Mouse (Mus musculus) hindbrain, embryonic 12.5 days (tissue): ENCODE measurements around the gene Rorb. TPM values are rescaled to one million over a fixed set of nuclear protein-coding genes. Genes with fewer than 3 reads are reported as not detected.
A peak's percentile ranks its signal among the peaks of the same experiment; 100 is the strongest.

Experiments
- ATAC-seq: fragments of 200-750 bp; cut with Nextera tagmentation; 2 replicates; pipeline ENCODE4 v1.8.0; 2017; ENCODE audit warnings: moderate TSS enrichment; ENCODE audit not compliant: low FRiP score
- H3K27ac ChIP-seq: fragments of 300-500 bp; sonication (generic); 2 replicates; pipeline ENCODE4 v1.5.1; 2016; ENCODE audit warnings: mild to moderate bottlenecking
- H3K27me3 ChIP-seq: fragments of 300-500 bp; sonication (generic); 2 replicates; pipeline ENCODE4 v1.6.1; 2016; ENCODE audit warnings: mild to moderate bottlenecking
- H3K36me3 ChIP-seq: fragments of 300-500 bp; sonication (generic); 2 replicates; pipeline ENCODE4 v1.6.1; 2016; ENCODE audit warnings: mild to moderate bottlenecking
- H3K4me1 ChIP-seq: fragments of 300-500 bp; sonication (generic); 2 replicates; pipeline ENCODE4 v1.6.1; 2016
- H3K4me2 ChIP-seq: fragments of 300-500 bp; sonication (generic); replicated peaks from 2 replicates; pipeline ENCODE4 v1.6.1; 2016; ENCODE audit warnings: mild to moderate bottlenecking
- H3K4me3 ChIP-seq: fragments of 300-500 bp; sonication (generic); 2 replicates; pipeline ENCODE4 v1.5.1; 2016; ENCODE audit warnings: mild to moderate bottlenecking
- H3K9ac ChIP-seq: fragments of 300-500 bp; sonication (generic); 2 replicates; pipeline ENCODE4 v1.6.1; 2016; ENCODE audit warnings: mild to moderate bottlenecking, moderate library complexity
- H3K9me3 ChIP-seq: fragments of 300-500 bp; sonication (generic); replicated peaks from 2 replicates; pipeline ENCODE4 v1.6.1; 2016; ENCODE audit warnings: mild to moderate bottlenecking
- WGBS: fragments of 180-500 bp; shearing (Covaris S2); methylation state at CpG from one replicate; pipeline ENCODE4 v1.1.7; 2016; 5-methylcytosine and 5-hydroxymethylcytosine counted together
- polyA plus RNA-seq: library from polyadenylated mRNA; unstranded; fragments of >200 nt; fragmentation: Nextera tagmentation; extraction: Ambion mirVana; gene quantifications from 2 replicates; pipeline ENCODE4 v1.2.1, GENCODE M21; 2016

The Rorb gene
- polyA plus RNA-seq, 1 experiment from 2014 or later: 4.1 TPM

DNA sequence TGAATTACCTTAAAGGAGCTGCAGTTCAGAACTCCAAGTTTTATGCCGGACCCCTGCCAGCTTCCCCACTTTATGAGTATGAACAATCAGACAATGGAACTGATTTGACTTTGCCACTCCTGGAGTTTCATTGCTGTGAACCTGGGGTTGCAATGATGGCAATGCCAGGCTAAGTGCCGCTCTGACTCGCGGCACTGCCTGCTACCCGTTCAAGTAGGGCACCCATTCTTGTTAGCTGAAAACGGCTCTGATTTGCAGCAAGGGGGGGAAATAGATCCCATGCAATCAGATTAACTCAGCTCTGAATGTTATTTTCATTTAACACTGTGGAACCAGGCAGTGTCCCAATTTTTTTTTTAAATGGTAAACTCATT, 208.3 kb downstream of the Rorb start:
- WGBS: 81% methylated on average over 6 of the region's 6 CpGs
- no peak overlapping the region for H3K4me2 ChIP-seq
- no peaks in the 10 kb centered on the region for H3K36me3 ChIP-seq
- H3K27ac ChIP-seq: no peak overlapping the region
- H3K4me3 ChIP-seq: no peak overlapping the region
- H3K27me3 ChIP-seq: no peaks in the 10 kb centered on the region
- no peak for ATAC-seq
- no peak overlapping the region for H3K9ac ChIP-seq
- H3K9me3 ChIP-seq: no peaks in the 10 kb centered on the region
- 0 out of 2 replicates have a peak, but pooled peaks cover 2% of the 10 kb centered on the region for H3K4me1 ChIP-seq

DNA sequence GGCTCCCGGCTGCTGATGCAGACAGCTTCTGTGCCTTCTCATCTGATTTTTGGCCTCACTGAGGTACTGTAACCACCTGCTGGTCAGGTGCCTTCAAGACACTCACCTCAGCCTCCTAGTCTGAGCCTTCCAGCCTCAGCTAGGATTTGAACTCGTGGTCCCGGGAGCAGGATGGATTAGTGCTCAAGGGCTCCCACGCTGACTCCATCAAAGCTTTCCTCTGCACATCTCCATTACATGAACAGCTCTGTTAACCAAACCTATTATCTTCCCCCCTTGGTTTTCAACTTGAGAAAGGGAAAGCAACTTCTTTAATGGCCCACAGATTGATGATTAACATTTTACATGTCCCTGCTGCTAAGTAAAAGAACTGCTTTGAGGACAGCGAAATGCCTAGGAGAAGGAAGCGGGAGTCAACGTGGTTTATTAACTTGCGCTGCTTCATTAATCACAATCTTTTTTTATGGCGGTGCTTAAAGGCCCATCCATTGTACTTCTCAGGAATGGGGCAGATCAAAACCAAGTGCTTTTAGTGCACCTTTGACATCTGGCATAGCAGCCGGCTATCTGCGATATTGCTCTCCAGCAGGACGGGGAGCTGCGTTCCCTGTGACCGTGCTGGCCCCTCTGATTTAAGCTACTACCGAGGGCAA, 208.8 kb downstream of the Rorb start:
- Histone ChIP-seq H3K27ac (no peak overlapping the region), H3K4me3 (no peak overlapping the region), H3K9me3 (no peaks in the 10 kb centered on the region), H3K9ac (no peak overlapping the region), H3K27me3 (no peaks in the 10 kb centered on the region), H3K36me3 (no peaks in the 10 kb centered on the region), H3K4me1 (0 out of 2 replicates have a peak, but pooled peaks cover 2% of the 10 kb centered on the region), H3K4me2 (no peak overlapping the region)
- WGBS: 65% methylated on average over 15 of the region's 15 CpGs
- ATAC-seq: no peak

DNA sequence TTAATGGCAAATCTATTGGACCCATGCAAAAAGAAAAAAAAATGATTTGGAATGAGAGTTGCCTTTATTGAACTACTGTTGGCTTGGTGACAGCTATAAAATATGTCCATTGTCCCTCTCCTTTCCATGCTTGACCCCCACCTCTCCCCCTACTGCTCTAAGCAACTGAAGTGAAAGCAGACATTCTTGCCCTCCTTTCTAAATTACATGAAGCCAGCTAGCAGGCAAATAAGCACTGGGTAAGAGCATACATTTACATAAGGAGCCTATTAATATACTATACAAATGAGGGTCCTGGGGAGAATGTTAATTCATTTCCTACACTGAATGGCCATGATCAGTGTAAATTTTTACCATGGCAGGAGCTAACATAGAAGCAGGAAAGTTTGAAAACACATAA, 212.8 kb downstream of the Rorb start:
- no peaks in the 10 kb centered on the region for H3K9me3 ChIP-seq
- no peak overlapping the region for H3K4me3 ChIP-seq
- ATAC-seq: peak; percentile 52; the same call in 1 of the 2 replicates
- 0 out of 2 replicates have a peak, but pooled peaks cover 2% of the 10 kb centered on the region for H3K4me1 ChIP-seq
- H3K4me2 ChIP-seq: no peak overlapping the region
- H3K9ac ChIP-seq: no peak overlapping the region
- H3K27me3 ChIP-seq: no peaks in the 10 kb centered on the region
- H3K36me3 ChIP-seq: no peaks in the 10 kb centered on the region
- no peak overlapping the region for H3K27ac ChIP-seq

GRCm38 (mm10) chr19:18890216-18890615, 220.8 kb downstream of the Rorb start:
- no peak overlapping the region for H3K4me2 ChIP-seq
- no peak overlapping the region for H3K27ac ChIP-seq
- no peaks in the 10 kb centered on the region for H3K9me3 ChIP-seq
- WGBS: 81% methylated on average over 4 of the region's 4 CpGs
- no peaks in the 10 kb centered on the region for H3K36me3 ChIP-seq
- H3K4me3 ChIP-seq: no peak overlapping the region
- ATAC-seq: peak; percentile 36; the same call in 1 of the 2 replicates
- no peak overlapping the region for H3K9ac ChIP-seq
- H3K27me3 ChIP-seq: no peaks in the 10 kb centered on the region
- H3K4me1 ChIP-seq: peaks cover 12% of the 10 kb centered on the region; the same call in 1 of the 2 replicates

DNA sequence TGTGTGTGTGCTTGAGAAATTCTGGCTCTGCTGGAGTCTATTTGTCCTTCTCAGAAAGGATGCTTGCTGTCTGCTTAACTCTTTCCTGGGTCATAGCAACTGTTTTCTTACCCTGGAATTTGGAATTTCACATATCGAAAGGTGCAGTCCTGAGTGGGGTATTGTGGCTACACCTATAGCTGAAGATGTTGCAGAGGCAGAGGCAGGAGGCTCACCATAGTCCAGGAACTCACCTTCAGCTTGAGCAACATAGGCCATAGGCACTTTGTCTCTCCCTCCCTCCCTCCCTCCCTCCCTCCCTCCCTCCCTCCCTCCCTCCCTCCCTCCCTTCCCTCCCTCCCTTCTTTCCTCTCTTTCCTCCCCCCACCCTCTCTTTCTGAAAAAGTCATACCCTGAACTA, 221.4 kb downstream of the Rorb start:
- H3K9ac ChIP-seq: peak overlapping the region; percentile 33
- H3K4me3 ChIP-seq: peak overlapping the region; percentile 23
- H3K4me2 ChIP-seq: peak overlapping the region; percentile 52
- H3K4me1 ChIP-seq: peaks cover 12% of the 10 kb centered on the region; the same call in 1 of the 2 replicates
- ATAC-seq: peak; percentile 69
- H3K27me3 ChIP-seq: no peaks in the 10 kb centered on the region
- peak overlapping the region; percentile 62 for H3K27ac ChIP-seq
- no peaks in the 10 kb centered on the region for H3K9me3 ChIP-seq
- H3K36me3 ChIP-seq: no peaks in the 10 kb centered on the region
- 65% methylated on average over 1 of the region's 1 CpGs for WGBS

DNA sequence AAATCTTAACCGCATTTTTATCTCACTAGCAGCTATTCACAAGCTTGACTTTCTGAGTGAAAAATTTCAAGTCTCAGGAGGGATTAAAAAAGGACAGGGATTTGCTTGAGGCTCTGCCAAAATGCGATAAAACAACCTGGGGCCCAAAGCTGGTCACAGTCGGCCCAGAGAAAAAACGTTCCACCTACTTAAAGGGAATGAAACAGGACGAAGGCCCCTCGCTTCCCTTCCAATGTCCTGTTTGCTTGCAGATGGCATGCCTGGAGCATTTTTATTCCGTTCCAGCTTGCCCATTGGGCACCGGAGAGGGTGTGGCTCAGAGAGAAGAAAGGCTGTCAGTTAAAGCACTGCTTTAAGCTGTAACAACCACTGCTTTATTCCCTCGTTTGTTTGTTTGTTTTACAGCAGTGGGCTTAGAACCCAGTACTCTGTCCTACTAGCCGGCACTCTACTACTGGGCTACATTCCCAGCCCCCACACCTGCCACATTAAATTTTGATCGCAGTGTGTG, 221.8 kb downstream of the Rorb start:
- H3K36me3 ChIP-seq: no peaks in the 10 kb centered on the region
- no peaks in the 10 kb centered on the region for H3K27me3 ChIP-seq
- 7% methylated on average over 11 of the region's 11 CpGs for WGBS
- H3K4me1 ChIP-seq: peaks cover 12% of the 10 kb centered on the region; the same call in 1 of the 2 replicates
- H3K27ac ChIP-seq: peak overlapping the region; percentile 62
- peak overlapping the region; percentile 52 for H3K4me2 ChIP-seq
- peak overlapping the region; percentile 33 for H3K9ac ChIP-seq
- peak overlapping the region; percentile 23 for H3K4me3 ChIP-seq
- peak; percentile 86 for ATAC-seq
- H3K9me3 ChIP-seq: no peaks in the 10 kb centered on the region

DNA sequence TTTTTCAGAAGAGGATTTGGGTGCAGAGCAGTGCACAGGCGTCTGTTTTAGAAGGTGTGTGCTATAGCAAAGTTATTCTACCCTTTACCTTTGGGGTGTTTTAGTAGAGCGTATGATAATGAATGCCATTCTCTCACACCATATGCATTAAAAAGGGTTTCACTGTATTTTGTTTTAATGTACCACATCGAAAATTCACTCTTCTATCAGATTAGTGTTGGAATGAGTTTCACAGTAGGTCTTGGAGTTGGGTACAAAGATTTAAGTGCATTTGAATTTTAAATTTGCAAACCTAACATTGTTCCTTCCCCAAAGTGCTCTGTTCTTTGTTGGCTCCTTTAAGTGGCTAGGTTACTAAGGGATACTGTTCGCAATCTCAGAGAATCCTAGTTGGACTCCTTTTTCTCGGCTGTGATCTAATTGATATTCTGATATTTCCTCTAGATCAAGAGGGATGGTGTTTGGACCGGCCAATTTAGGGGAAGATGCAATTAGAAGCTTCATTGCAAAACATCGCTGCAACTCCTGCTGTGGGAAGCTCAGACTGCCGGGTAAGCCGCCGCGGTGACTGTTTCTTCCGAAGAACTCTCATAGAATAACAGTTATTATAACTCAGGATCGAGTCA, 222.4 kb downstream of the Rorb start:
- no peaks in the 10 kb centered on the region for H3K9me3 ChIP-seq
- no peaks in the 10 kb centered on the region for H3K36me3 ChIP-seq
- peaks cover 12% of the 10 kb centered on the region; the same call in 1 of the 2 replicates for H3K4me1 ChIP-seq
- no peaks in the 10 kb centered on the region for H3K27me3 ChIP-seq
- H3K4me2 ChIP-seq: peak overlapping the region; percentile 52
- ATAC-seq: peak; percentile 75
- 17% methylated on average over 13 of the region's 13 CpGs for WGBS
- peak overlapping the region; percentile 23 for H3K4me3 ChIP-seq
- peak overlapping the region; percentile 33 for H3K9ac ChIP-seq
- H3K27ac ChIP-seq: peak overlapping the region; percentile 62

GRCm38 (mm10) chr19:18887646-18888407, 223.2 kb downstream of the Rorb start:
- Histone ChIP-seq H3K27ac (peak overlapping the region; percentile 62; the same call in 1 of the 2 replicates), H3K9me3 (no peaks in the 10 kb centered on the region), H3K4me3 (no peak overlapping the region), H3K27me3 (no peaks in the 10 kb centered on the region), H3K4me1 (peaks cover 12% of the 10 kb centered on the region; the same call in 1 of the 2 replicates), H3K4me2 (no peak overlapping the region), H3K36me3 (no peaks in the 10 kb centered on the region), H3K9ac (no peak overlapping the region)
- WGBS: 46% methylated on average over 11 of the region's 11 CpGs
- ATAC-seq: no peak

GRCm38 (mm10) chr19:18881162-18881561, 229.8 kb downstream of the Rorb start:
- Histone ChIP-seq H3K9me3 (no peaks in the 10 kb centered on the region), H3K27me3 (no peaks in the 10 kb centered on the region), H3K36me3 (no peaks in the 10 kb centered on the region), H3K27ac (no peak overlapping the region), H3K9ac (no peak overlapping the region), H3K4me2 (no peak overlapping the region), H3K4me1 (no peaks in the 10 kb centered on the region), H3K4me3 (no peak overlapping the region)
- 43% methylated on average over 5 of the region's 5 CpGs for WGBS
- ATAC-seq: 0 out of 2 replicates have a peak, but pooled peaks have one; percentile 46
